Mouse (Mus musculus): ENCODE measurements at regions not wholly inside any gene's neighbourhood (a gene's known extent, or its start where the extent isn't known, plus 50 kb on each side); places are given as distances from the start of the nearest gene placed in this dataset.

DNA sequence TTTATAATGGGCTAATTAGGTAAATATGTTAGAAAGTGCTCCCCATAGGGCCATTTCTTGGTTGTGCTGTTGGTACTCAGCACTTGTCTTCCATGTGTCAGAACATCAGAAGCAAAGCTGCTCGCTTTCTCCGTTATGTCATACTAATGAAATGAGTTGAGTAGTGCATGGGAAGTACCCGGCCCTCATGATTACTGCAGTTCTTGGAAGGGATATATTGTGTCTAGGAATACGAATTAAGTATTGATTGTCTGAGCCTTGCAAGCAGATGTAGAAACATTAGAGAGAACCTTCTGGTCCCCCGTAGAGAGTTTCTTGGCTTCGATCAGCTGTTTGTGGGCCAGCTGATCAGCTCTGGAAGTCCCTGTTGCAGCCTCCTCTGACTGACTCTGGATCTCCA is 255.7 kb downstream of the Zfp619 start:
- no peak overlapping the region for H3K4me2 ChIP-seq (ENCODE audit: low read depth, low read length)
- H3K9me3 ChIP-seq (replicated peaks; ENCODE audit: control insufficient read depth, low read length), result no peaks in the 10 kb centered on the region; the same call in 1 of the 2 replicates
- no peaks in the 10 kb centered on the region for H3K4me1 ChIP-seq (ENCODE audit: control insufficient read depth, insufficient read depth)
- no peaks in the 10 kb centered on the region for H3K27me3 ChIP-seq (ENCODE audit: control insufficient read depth, insufficient read depth, low read length)
- TF ChIP-seq EP300 (IDR thresholded peaks at IDR 0.05; ENCODE audit: low read depth) (no peak), CTCF (IDR thresholded peaks at IDR 0.05; ENCODE audit: low read depth) (no peak)
- H3K9ac ChIP-seq (replicated peaks; ENCODE audit: low read depth, low read length), result no peak overlapping the region
- WGBS, result 87% methylated on average over 6 of the region's 6 CpGs
- no peak overlapping the region for H3K27ac ChIP-seq (ENCODE audit: low read depth)
- H3K4me3 ChIP-seq (ENCODE audit: low read depth, low read length), result no peak overlapping the region
- no peaks in the 10 kb centered on the region for H3K36me3 ChIP-seq (replicated peaks; ENCODE audit: control insufficient read depth, insufficient read depth, low read length)
- ATAC-seq (ENCODE audit: insufficient read depth, low read depth) (no peak), DNase-seq (ENCODE audit: low spot score) (no peak)

GRCm38 (mm10) chr7:39789321-39789720 is 271.8 kb downstream of the Zfp619 start:
- ATAC-seq (ENCODE audit: insufficient read depth, low read depth), result no peak
- no peak overlapping the region for H3K9ac ChIP-seq (replicated peaks; ENCODE audit: low read depth, low read length)
- no peaks in the 10 kb centered on the region for H3K36me3 ChIP-seq (replicated peaks; ENCODE audit: control insufficient read depth, insufficient read depth, low read length)
- DNase-seq (ENCODE audit: low spot score), result no peak
- no peak overlapping the region for H3K4me2 ChIP-seq (ENCODE audit: low read depth, low read length)
- WGBS, result 55% methylated on average over 4 of the region's 4 CpGs
- TF ChIP-seq EP300 (IDR thresholded peaks at IDR 0.05; ENCODE audit: low read depth) (no peak), CTCF (IDR thresholded peaks at IDR 0.05; ENCODE audit: low read depth) (no peak)
- H3K4me1 ChIP-seq (ENCODE audit: control insufficient read depth, insufficient read depth), result no peaks in the 10 kb centered on the region
- H3K4me3 ChIP-seq (ENCODE audit: low read depth, low read length), result no peak overlapping the region
- H3K27ac ChIP-seq (ENCODE audit: low read depth), result no peak overlapping the region
- H3K27me3 ChIP-seq (ENCODE audit: control insufficient read depth, insufficient read depth, low read length), result no peaks in the 10 kb centered on the region
- H3K9me3 ChIP-seq (replicated peaks; ENCODE audit: control insufficient read depth, low read length), result no peaks in the 10 kb centered on the region

DNA sequence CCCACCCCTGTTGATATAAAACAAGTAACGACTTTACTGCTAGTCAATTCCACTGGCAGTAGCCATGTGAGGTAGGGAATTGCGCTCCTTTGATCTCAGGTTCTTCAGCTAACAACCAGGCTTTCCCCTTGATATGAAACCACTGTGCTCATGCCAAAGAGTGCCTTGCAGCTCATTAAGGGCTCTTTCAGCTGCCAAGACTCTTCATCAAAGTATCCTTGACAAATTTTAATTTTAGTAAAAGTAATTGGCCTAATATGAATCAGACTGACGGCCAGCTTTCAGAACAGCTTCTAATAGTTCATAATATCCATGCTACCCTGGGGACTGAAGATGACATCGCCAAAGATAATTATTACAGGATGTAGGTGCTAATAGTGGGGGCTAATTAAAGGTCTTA is 272.3 kb downstream of the Zfp619 start:
- no peak overlapping the region for H3K9ac ChIP-seq (replicated peaks; ENCODE audit: low read depth, low read length)
- ATAC-seq (ENCODE audit: insufficient read depth, low read depth), result no peak
- no peak overlapping the region for H3K4me3 ChIP-seq (ENCODE audit: low read depth, low read length)
- H3K27me3 ChIP-seq (ENCODE audit: control insufficient read depth, insufficient read depth, low read length), result no peaks in the 10 kb centered on the region
- H3K36me3 ChIP-seq (replicated peaks; ENCODE audit: control insufficient read depth, insufficient read depth, low read length), result no peaks in the 10 kb centered on the region
- no peak overlapping the region for H3K4me2 ChIP-seq (ENCODE audit: low read depth, low read length)
- H3K4me1 ChIP-seq (ENCODE audit: control insufficient read depth, insufficient read depth), result no peaks in the 10 kb centered on the region
- TF ChIP-seq CTCF (IDR thresholded peaks at IDR 0.05; ENCODE audit: low read depth) (no peak), EP300 (IDR thresholded peaks at IDR 0.05; ENCODE audit: low read depth) (no peak)
- H3K9me3 ChIP-seq (replicated peaks; ENCODE audit: control insufficient read depth, low read length), result no peaks in the 10 kb centered on the region
- no peak overlapping the region for H3K27ac ChIP-seq (ENCODE audit: low read depth)
- 69% methylated on average over 4 of the region's 4 CpGs for WGBS
- DNase-seq (ENCODE audit: low spot score), result no peak

GRCm38 (mm10) chr7:39794751-39795150 is 277.2 kb downstream of the Zfp619 start:
- no peak for TF ChIP-seq EP300 (IDR thresholded peaks at IDR 0.05; ENCODE audit: low read depth)
- TF ChIP-seq CTCF (IDR thresholded peaks at IDR 0.05; ENCODE audit: low read depth), result no peak
- H3K36me3 ChIP-seq (replicated peaks; ENCODE audit: control insufficient read depth, insufficient read depth, low read length), result no peaks in the 10 kb centered on the region
- no peak overlapping the region for H3K4me3 ChIP-seq (ENCODE audit: low read depth, low read length)
- H3K4me2 ChIP-seq (ENCODE audit: low read depth, low read length), result no peak overlapping the region
- WGBS, result 66% methylated on average over 3 of the region's 3 CpGs
- DNase-seq (ENCODE audit: low spot score), result no peak
- no peak overlapping the region for H3K9ac ChIP-seq (replicated peaks; ENCODE audit: low read depth, low read length)
- H3K4me1 ChIP-seq (ENCODE audit: control insufficient read depth, insufficient read depth), result no peaks in the 10 kb centered on the region
- no peak for ATAC-seq (ENCODE audit: insufficient read depth, low read depth)
- no peaks in the 10 kb centered on the region for H3K27me3 ChIP-seq (ENCODE audit: control insufficient read depth, insufficient read depth, low read length)
- no peaks in the 10 kb centered on the region for H3K9me3 ChIP-seq (replicated peaks; ENCODE audit: control insufficient read depth, low read length)
- no peak overlapping the region for H3K27ac ChIP-seq (ENCODE audit: low read depth)

- Histone ChIP-seq H3K4me3 (ENCODE audit: low read depth, low read length) (no peak overlapping the region), H3K9ac (replicated peaks; ENCODE audit: low read depth, low read length) (no peak overlapping the region), H3K27ac (ENCODE audit: low read depth) (no peak overlapping the region), H3K27me3 (ENCODE audit: control insufficient read depth, insufficient read depth, low read length) (no peaks in the 10 kb centered on the region), H3K4me2 (ENCODE audit: low read depth, low read length) (no peak overlapping the region), H3K9me3 (replicated peaks; ENCODE audit: control insufficient read depth, low read length) (no peaks in the 10 kb centered on the region; the same call in 1 of the 2 replicates), H3K36me3 (replicated peaks; ENCODE audit: control insufficient read depth, insufficient read depth, low read length) (no peaks in the 10 kb centered on the region), H3K4me1 (ENCODE audit: control insufficient read depth, insufficient read depth) (no peaks in the 10 kb centered on the region)
- 52% methylated on average over 3 of the region's 3 CpGs for WGBS
- TF ChIP-seq EP300 (IDR thresholded peaks at IDR 0.05; ENCODE audit: low read depth) (no peak), CTCF (IDR thresholded peaks at IDR 0.05; ENCODE audit: low read depth) (no peak)
- ATAC-seq (ENCODE audit: insufficient read depth, low read depth) (no peak), DNase-seq (ENCODE audit: low spot score) (no peak)
Measured at GRCm38 (mm10) chr7:39804276-39804675, 286.7 kb downstream of the Zfp619 start.

GRCm38 (mm10) chr7:39818036-39818435 is 300.5 kb downstream of the Zfp619 start:
- DNase-seq (ENCODE audit: low spot score), result no peak
- H3K27ac ChIP-seq (ENCODE audit: low read depth), result no peak overlapping the region
- H3K36me3 ChIP-seq (replicated peaks; ENCODE audit: control insufficient read depth, insufficient read depth, low read length), result no peaks in the 10 kb centered on the region
- H3K4me2 ChIP-seq (ENCODE audit: low read depth, low read length), result no peak overlapping the region
- WGBS, result 58% methylated on average over 3 of the region's 3 CpGs
- ATAC-seq (ENCODE audit: insufficient read depth, low read depth), result no peak
- H3K4me3 ChIP-seq (ENCODE audit: low read depth, low read length), result no peak overlapping the region
- H3K9ac ChIP-seq (replicated peaks; ENCODE audit: low read depth, low read length), result no peak overlapping the region
- no peaks in the 10 kb centered on the region for H3K4me1 ChIP-seq (ENCODE audit: control insufficient read depth, insufficient read depth)
- H3K9me3 ChIP-seq (replicated peaks; ENCODE audit: control insufficient read depth, low read length), result no peaks in the 10 kb centered on the region
- no peak for TF ChIP-seq CTCF (IDR thresholded peaks at IDR 0.05; ENCODE audit: low read depth)
- no peak for TF ChIP-seq EP300 (IDR thresholded peaks at IDR 0.05; ENCODE audit: low read depth)
- H3K27me3 ChIP-seq (ENCODE audit: control insufficient read depth, insufficient read depth, low read length), result no peaks in the 10 kb centered on the region

Data from heart, postnatal 0 days (tissue).